Mouse (Mus musculus) spleen, postnatal 14 days (tissue): ENCODE results near the gene Ppm1f.
"Not testable (repeated sequence)": the region's sequence is repeated elsewhere in the genome, so short reads cannot be mapped to it uniquely, and the experiment has no call there.

ENCODE experiments used
- DNase-seq, 2 experiments: peaks; one replicate each; pipeline ENCODE4 v3.0.0; 2021 to 2022; ENCODE audit warnings: low spot score in 2 of 2

Gene Ppm1f

DNA sequence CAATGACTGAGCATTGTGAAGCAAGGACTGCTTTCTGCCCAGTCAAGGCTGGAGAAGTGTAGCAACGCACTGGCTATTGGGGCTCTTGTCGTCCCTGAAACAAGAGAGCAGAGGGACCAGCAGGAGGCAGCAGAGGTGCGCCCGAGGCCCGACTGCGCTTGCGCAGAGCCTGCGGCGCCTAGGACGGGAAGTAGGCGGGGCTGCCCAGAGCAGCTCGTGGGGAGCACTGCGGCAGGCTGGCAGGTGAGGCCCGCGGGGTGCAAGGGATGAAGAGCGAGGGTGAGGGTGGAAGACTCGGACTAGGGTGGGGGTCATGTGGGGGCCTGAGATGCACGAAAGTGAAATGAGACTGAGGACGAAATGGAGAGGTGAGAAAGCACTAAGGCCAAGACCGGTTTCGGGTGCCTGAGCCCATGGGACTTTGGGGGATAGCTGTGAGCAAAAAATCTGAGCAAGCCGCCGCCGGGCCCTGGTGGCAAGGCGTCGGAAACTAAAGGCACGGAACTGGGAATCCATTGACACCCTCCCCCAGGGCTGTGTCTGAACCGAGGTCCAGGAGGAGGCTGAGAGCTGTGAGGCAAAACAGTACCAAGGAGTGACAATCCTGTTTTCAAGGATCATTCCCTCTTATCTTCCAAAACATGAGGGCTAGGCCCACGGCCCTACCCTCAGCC lies at the start of gene Ppm1f:
Ppm1f (plus strand) TSS at position 88 of the 674 bp plus-strand sequence.
- DNase-seq, result peak; percentile 91 to 94

- DNase-seq, result no peak
Observed at GRCm38 (mm10) chr16:16849196-16849595, 47.1 kb upstream of the Ppm1f start.

- DNase-seq, result no peak
Observed at GRCm38 (mm10) chr16:16852411-16852810, 43.9 kb upstream of the Ppm1f start.

DNA sequence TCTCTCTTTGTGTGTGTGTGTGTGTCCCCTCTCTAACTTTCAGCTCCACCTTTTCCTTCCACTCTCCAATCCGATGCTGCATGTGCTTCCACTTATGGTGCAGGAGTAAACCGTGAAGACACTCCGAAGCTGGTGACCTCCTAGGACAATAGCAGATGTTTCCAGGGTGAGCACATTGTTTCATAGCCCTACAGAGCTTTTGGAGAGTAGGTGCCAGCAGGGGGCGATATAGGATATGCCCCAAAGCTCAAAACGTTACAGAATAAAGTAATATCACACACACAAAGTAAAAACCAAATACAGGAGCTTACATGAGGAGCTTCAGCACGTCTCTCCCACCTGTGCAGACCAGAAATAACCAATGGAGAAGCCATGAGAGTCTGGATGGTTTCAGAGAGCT lies 41.4 kb upstream of the Ppm1f start:
- DNase-seq, result peak; percentile 25 to 48

GRCm38 (mm10) chr16:16855541-16855940 lies 40.7 kb upstream of the Ppm1f start:
- no peak for DNase-seq

DNA sequence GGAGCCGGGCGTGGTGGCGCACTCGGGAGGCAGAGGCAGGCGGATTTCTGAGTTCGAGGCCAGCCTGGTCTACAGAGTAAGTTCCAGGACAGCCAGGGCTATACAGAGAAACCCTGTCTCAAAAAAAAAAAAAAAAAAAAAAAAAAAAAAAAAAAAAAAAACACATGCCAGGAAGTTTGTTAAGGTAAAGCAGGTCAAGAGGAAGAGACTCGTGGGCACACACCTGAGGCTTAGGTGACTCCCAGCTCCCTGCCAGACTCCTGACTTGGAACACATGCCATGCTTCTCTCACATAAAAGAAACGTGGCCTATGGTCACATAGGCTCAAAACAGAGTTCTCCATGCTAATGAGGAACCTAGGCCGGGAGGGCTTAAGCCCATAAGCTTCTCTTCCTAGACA lies 40.2 kb upstream of the Ppm1f start:
- DNase-seq, result not testable (repeated sequence)

- no peak for DNase-seq
Observed at GRCm38 (mm10) chr16:16856731-16857476, 39.4 kb upstream of the Ppm1f start.

- no peak for DNase-seq
Observed at GRCm38 (mm10) chr16:16862288-16862687, 34.0 kb upstream of the Ppm1f start.

DNA sequence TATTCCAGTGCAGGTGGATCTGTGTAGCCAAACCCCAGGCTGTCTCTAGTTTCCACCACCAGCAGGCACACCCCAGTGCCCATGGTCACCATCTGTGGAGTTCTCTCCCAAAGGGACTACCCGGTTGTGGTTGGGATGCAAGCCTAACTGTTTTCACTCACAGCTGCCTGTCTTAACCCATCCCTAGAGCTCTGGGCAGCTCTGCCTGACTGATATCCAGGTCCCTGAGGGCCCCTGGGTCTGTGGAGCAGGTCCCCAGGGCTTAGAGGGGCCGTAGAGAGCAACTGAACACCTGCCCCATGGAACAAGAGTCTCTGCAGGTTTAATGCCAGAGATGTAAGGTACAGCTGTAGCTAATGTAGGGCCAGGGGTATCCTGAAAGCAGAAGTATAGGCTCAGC lies 32.3 kb upstream of the Ppm1f start, which contains the start of gene Igll1:
Igll1 (minus strand) TSS at position 8 of the 400 bp plus-strand sequence.
- DNase-seq, result no peak

DNA sequence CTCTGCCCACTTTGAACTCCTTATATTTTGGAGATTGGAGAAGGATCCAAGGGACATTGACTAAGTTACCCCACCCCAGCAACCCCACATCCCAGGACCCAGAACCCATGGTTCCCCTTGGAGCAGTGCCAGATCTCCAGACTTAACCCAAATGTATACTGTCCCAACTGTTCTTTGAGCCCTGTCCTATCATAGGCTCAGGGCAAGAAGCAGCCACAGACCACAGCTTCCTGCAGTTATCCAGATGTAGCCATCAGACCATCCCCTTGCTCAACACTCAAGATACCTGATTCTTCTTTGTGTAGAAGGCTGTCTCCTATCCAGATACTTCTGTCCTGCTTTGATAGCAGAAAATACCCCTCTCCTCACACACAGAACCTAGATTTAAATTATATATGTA lies 31.1 kb upstream of the Ppm1f start:
- no peak for DNase-seq

DNA sequence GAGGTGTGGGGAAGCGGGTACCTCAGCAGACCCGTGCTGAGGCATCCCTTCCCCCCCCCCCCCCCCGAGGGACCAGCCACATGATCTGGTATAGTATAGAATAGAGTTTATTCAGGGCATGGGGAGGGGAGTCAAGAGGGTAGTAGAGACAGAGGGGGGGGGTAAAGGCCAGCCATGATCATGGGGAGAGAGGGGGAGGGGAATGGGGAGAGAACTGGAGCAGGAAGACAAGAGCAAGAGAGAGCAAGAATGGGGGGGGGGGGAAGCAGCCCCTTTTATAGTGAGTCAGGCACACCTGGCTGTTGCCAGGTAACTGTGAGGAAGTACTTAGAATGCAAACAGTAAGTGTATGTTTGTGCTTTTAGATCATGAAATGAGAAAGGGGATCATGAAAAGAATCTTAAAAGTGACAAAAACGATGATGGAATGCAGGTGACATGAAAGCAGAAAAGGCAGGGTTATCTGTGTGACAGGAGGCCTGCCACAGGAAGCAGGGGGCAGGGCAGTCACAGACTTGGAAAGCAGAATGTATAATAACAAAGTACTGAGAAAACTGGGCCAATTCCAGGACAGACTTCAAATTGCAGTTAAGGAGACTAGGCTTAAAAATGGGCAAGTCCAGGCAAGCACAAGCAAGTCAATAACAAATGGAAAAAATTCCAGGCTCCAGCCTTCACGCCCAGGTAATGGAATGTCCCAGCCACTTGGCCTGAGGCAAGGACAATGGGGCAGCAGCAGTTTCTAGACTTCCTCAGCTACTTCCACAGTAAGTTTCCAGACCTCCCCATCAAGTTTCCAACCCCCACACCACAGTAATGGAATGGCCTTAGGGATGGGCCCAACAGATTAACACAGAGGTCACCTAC lies 30.3 kb upstream of the Ppm1f start:
- DNase-seq, result no peak

- DNase-seq, result no peak
Observed at GRCm38 (mm10) chr16:16870241-16870616, 26.0 kb upstream of the Ppm1f start.

DNA sequence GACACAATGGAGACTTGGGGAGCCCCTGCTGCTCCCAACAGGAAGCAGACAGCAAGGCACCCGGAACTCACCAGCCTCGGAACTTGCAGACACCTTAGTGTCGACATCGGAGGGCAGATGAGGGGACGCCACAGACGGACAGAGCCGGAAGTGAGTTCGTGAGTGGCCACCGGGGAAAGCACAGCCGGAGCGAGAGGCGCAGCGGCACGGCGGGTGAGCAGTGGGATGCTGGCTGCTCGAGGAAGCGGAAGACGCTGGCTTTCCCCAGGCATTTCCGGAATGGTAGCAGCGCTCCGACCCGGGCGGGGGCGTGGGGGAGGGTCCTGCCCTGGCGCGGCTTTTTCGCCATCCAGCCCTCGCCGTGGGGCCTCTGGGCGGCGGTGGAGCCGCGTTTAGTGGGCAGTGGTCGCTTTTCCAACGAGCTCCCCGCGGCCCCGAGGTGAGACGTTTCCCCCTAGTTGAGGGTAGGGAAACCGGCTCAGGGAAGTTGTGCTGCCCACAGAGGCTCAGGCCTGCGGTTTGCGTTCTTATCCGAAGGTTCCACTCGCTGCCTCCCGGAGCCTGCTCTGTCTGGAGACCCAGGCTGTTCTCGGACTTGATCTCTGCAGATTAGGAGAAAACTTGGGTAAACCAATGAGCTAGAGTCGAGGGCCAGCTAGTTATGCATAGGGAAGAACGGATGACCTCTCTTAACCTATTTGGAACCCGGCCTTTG lies 25.5 kb upstream of the Ppm1f start, which contains the start of the genes Top3b and Vpreb1:
Top3b (plus strand) TSS at position 120 of the 715 bp plus-strand sequence.
Vpreb1 (minus strand) TSS at position 227 of the 715 bp plus-strand sequence.
- DNase-seq, result peak; percentile 64 to 80

- no peak for DNase-seq
Observed at GRCm38 (mm10) chr16:16879025-16879424, 17.2 kb upstream of the Ppm1f start.

DNA sequence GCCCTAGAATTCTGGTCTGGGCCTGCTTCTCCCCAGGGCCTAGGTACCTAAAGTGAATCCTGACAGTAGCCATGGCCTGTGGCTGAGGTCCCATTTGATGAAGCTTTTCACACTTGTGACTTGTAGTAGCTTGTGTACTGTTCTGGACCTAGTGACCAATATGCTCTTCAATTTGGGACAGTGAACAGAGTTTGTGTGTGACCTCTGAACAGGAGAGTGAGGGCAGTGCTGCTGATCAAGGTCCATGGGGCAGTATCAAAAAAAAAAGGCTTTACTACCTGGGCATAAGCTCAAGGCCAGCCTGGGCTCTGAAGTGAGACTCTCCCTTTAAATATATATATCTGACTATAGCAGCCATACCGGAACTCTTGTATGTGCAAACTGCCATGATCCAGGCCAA lies 7.9 kb upstream of the Ppm1f start:
- no peak for DNase-seq

DNA sequence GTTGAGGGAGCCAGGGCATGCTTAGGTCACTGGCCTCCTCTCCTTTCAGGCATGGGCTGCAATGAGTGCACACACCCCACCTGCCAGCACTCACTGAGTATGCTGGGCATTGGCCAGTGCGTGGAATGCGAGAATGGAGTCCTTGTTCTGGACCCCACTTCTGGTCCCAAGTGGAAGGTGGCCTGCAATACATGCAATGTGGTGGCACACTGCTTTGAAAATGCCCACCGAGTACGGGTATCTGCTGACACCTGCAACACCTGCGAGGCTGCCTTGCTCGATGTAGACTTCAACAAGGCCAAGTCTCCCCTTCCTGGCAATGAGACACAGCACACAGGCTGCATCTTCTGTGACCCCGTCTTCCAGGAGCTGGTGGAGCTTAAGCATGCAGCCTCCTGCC lies 3.9 kb upstream of the Ppm1f start:
- no peak for DNase-seq

GRCm38 (mm10) chr16:16896015-16896381 lies 271 bp upstream of the Ppm1f start:
- peak in 1 of 2 experiments; percentile 36 for DNase-seq

GRCm38 (mm10) chr16:16897056-16897584 lies 851 bp downstream of the Ppm1f start:
- DNase-seq, result no peak

DNA sequence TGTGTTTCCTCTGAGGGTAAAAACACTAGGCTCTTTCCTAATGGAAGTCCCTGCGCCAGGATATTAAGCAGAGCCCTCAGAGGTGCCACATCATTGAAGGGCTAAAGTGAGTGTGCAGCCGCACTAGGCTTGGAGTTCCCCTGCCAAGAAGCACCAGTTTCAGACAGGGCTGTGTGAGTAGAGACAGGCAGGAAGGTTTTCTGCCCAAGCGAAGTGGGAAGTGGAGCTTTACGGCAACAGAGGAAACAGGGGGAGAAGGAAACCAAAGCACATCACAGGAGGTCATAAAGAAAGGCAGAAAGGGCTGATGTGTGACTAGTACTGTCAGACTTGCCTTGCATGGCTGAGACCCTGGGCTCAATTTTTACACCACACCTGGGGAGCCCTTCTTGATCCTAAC lies 6.1 kb downstream of the Ppm1f start:
- DNase-seq, result no peak

GRCm38 (mm10) chr16:16903188-16903587 lies 6.9 kb downstream of the Ppm1f start:
- no peak for DNase-seq

DNA sequence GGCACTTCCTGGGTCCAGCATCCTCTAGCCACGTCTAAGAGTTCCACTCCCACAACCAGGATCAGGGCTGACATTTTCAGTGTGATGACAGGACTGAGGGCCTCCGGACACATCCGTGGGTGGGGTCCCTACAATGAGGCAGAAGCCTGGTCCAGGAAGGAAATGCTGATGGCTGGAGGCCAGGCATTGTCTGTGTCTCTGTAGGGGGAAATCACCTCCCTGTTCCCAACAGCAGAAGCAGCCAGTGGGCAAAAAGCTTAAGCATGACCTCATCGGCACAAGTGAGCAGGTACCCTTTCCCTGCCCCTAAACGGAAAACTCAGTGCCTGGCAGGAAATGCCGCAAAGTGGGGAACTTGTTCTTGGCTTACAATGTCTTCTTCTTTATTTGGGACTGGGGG lies 11.5 kb downstream of the Ppm1f start:
- no peak for DNase-seq
